Mouse (Mus musculus): ENCODE results near the gene Mlxipl.

- TF ChIP-seq CTCF (IDR thresholded peaks at IDR 0.05; ENCODE audit: extremely low read depth, insufficient read length, insufficient replicate concordance, low read depth, low read length) (no peak), POLR2A (IDR thresholded peaks at IDR 0.05; ENCODE audit: low read depth, low read length) (no peak)
Observed at GRCm38 (mm10) chr5:135115241-135115640, 25.6 kb downstream of the Mlxipl start.
